Mouse (Mus musculus) hindbrain, embryonic 15.5 days (tissue): Measurements from ENCODE around the gene Ubd. TPM values are rescaled to one million over a fixed set of nuclear protein-coding genes. Genes with fewer than 3 reads are reported as not detected.

ENCODE experiments used
- ATAC-seq: fragments of 200-750 bp; cut with Nextera tagmentation; 2 replicates; pipeline ENCODE4 v1.8.0; 2017; ENCODE audit warnings: low read depth, moderate number of reproducible peaks, moderate TSS enrichment; ENCODE audit not compliant: low FRiP score
- H3K27ac ChIP-seq: fragments of 300-500 bp; sonication (generic); replicated peaks from 2 replicates; pipeline ENCODE4 v1.5.1; 2015; ENCODE audit warnings: mild to moderate bottlenecking, inconsistent platforms
- H3K27me3 ChIP-seq: fragments of 300-500 bp; sonication (generic); 2 replicates; pipeline ENCODE4 v1.6.1; 2015; ENCODE audit warnings: control low read depth, inconsistent platforms
- H3K36me3 ChIP-seq: fragments of 300-500 bp; sonication (generic); 2 replicates; pipeline ENCODE4 v1.6.1; 2015; ENCODE audit warnings: control low read depth, inconsistent platforms
- H3K4me1 ChIP-seq: fragments of 300-500 bp; sonication (generic); replicated peaks from 2 replicates; pipeline ENCODE4 v1.6.1; 2015; ENCODE audit warnings: control low read depth, inconsistent platforms
- H3K4me2 ChIP-seq: fragments of 300-500 bp; sonication (generic); 2 replicates; pipeline ENCODE4 v1.6.1; 2015; ENCODE audit warnings: moderate library complexity, mild to moderate bottlenecking, inconsistent platforms
- H3K4me3 ChIP-seq: fragments of 300-500 bp; sonication (generic); 2 replicates; pipeline ENCODE4 v1.5.1; 2015; ENCODE audit warnings: mild to moderate bottlenecking, inconsistent platforms
- H3K9ac ChIP-seq: fragments of 300-500 bp; sonication (generic); 2 replicates; pipeline ENCODE4 v1.6.1; 2015; ENCODE audit warnings: inconsistent platforms
- H3K9me3 ChIP-seq: fragments of 300-500 bp; sonication (generic); 2 replicates; pipeline ENCODE4 v1.6.1; 2016; ENCODE audit warnings: control low read depth, inconsistent platforms
- WGBS: fragments of 180-500 bp; shearing (Covaris S2); methylation state at CpG from one replicate; pipeline ENCODE4 v1.1.7; 2015; 5-methylcytosine and 5-hydroxymethylcytosine counted together
- polyA plus RNA-seq: library from polyadenylated mRNA; unstranded; fragments of >200 nt; fragmentation: Nextera tagmentation; extraction: Ambion mirVana; gene quantifications from 2 replicates; pipeline ENCODE4 v1.2.1, GENCODE M21; 2015

Gene Ubd
- 0.17 TPM in 1 of 2 replicates, not detected in the other for polyA plus RNA-seq

- no peak for ATAC-seq
Measured at GRCm38 (mm10) chr17:37193656-37194055, at the start of gene Ubd. Gene Ubd (plus strand): TSS chr17:37193892.

GRCm38 (mm10) chr17:37161394-37161793 is 32.3 kb upstream of the Ubd start, which contains the start of gene Olfr93:
Gene Olfr93 (minus strand): TSS chr17:37161494.
- Histone ChIP-seq H3K9ac (no peak within 1 kb of the TSS), H3K4me3 (no peak within 1 kb of the TSS), H3K4me1 (no peaks in the 10 kb centered on the region), H3K4me2 (no peak within 1 kb of the TSS), H3K27ac (no peak within 1 kb of the TSS), H3K27me3 (no peaks in the 10 kb centered on the region), H3K36me3 (no peaks in the 10 kb centered on the region), H3K9me3 (no peaks in the 10 kb centered on the region)
- ATAC-seq, result no peak

More at GRCm38 (mm10) chr17:37193656-37194055, at the start of gene Ubd:
- Histone ChIP-seq H3K27me3 (peaks cover 13% of the 10 kb centered on the region), H3K4me3 (no peak within 1 kb of the TSS), H3K36me3 (no peaks in the 10 kb centered on the region), H3K27ac (no peak within 1 kb of the TSS), H3K9ac (no peak within 1 kb of the TSS), H3K9me3 (no peaks in the 10 kb centered on the region), H3K4me2 (no peak within 1 kb of the TSS), H3K4me1 (peaks cover 9% of the 10 kb centered on the region; the same call in 1 of the 2 replicates)
- WGBS, result 90% methylated on average over 2 of the region's 2 CpGs

GRCm38 (mm10) chr17:37185474-37185873 is 8.2 kb upstream of the Ubd start:
- Histone ChIP-seq H3K4me2 (no peak overlapping the region), H3K36me3 (no peaks in the 10 kb centered on the region), H3K4me1 (no peaks in the 10 kb centered on the region), H3K9ac (no peak overlapping the region), H3K4me3 (no peak overlapping the region), H3K27me3 (no peaks in the 10 kb centered on the region), H3K27ac (no peak overlapping the region), H3K9me3 (no peaks in the 10 kb centered on the region)
- no peak for ATAC-seq
- WGBS, result 56% methylated on average over 6 of the region's 6 CpGs

DNA sequence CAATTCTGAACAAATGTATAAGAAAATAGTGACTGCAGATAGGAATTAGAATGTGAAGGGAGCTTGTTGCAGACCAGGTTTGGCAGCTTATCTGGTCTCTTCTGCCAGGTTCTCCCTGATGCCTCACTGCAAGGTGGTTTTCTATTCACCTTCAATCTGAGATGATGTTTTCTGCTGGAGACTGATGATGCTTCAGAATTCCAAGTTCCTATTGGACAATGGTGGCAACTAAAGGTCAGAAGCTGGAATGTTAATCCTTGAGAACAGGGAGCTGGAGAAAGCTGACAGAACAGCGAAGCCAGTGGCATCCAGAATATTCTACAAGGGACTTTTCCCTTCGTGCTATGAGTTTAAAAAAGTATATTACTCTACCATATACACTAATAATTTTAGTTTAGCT is 3.0 kb upstream of the Ubd start:
- Histone ChIP-seq H3K27me3 (no peaks in the 10 kb centered on the region), H3K4me2 (no peak overlapping the region), H3K9ac (no peak overlapping the region), H3K4me3 (no peak overlapping the region), H3K9me3 (no peaks in the 10 kb centered on the region), H3K4me1 (no peaks in the 10 kb centered on the region), H3K27ac (no peak overlapping the region), H3K36me3 (no peaks in the 10 kb centered on the region)
- no peak for ATAC-seq
- 45% methylated on average over 2 of the region's 2 CpGs for WGBS

GRCm38 (mm10) chr17:37193032-37193431 is 660 bp upstream of the Ubd start:
- no peak for ATAC-seq
- Histone ChIP-seq H3K9ac (no peak overlapping the region), H3K27ac (no peak overlapping the region), H3K4me1 (peaks cover 8% of the 10 kb centered on the region; the same call in 1 of the 2 replicates), H3K36me3 (no peaks in the 10 kb centered on the region), H3K9me3 (no peaks in the 10 kb centered on the region), H3K27me3 (peaks cover 7% of the 10 kb centered on the region), H3K4me3 (no peak overlapping the region), H3K4me2 (no peak overlapping the region)

GRCm38 (mm10) chr17:37194782-37195181 is 1.1 kb downstream of the Ubd start:
- no peak overlapping the region for H3K27ac ChIP-seq
- H3K9me3 ChIP-seq, result no peaks in the 10 kb centered on the region
- H3K27me3 ChIP-seq, result peaks cover 16% of the 10 kb centered on the region
- no peak overlapping the region for H3K9ac ChIP-seq
- H3K4me2 ChIP-seq, result no peak overlapping the region
- H3K36me3 ChIP-seq, result no peaks in the 10 kb centered on the region
- peaks cover 9% of the 10 kb centered on the region; the same call in 1 of the 2 replicates for H3K4me1 ChIP-seq
- no peak for ATAC-seq
- no peak overlapping the region for H3K4me3 ChIP-seq
- WGBS, result 89% methylated on average over 5 of the region's 5 CpGs

DNA sequence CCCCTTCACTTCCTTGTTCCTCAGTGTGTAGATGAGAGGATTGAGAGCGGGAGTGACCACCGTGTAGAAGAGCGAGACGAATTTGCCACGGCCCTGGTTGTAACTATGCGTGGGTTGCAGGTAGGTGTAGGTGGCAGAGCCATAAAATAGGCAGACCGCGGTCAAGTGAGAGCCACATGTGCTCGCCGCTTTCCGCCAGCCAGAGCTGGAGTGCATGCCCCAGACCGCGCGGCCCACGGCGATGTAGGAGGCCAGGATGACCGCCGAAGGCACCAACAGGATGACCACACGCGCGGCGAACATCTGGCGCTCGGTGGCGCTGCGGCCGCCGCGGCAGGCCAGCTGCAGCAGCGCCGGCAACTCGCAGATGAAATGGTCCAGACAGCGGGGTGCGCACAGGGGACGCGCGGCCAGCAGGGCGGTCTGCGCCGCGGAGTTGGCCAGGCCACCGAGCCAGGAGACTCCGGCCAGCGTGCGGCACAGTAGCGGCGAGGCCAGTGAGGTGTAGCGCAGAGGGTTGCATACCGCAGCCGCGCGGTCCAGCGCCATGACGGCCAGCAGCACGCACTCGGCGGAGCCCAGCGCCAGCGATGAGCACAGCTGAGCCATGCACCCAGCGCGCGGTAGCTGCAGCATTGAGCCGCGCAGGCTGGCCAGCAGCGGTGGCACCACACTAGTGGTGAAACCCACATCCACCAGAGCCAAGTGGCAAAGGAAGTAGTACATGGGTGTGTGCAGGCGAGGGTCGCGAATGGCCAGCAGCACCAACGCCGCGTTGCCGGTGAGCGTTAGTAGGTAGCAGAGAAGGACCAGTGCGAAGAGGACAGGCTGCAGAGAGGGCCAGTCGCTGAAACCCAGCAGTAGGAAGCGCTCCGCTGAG is 3.4 kb downstream of the Ubd start:
- no peaks in the 10 kb centered on the region for H3K9me3 ChIP-seq

GRCm38 (mm10) chr17:37200894-37201293 is 7.2 kb downstream of the Ubd start, which contains the start of gene Olfr94:
Gene Olfr94 (minus strand): TSS chr17:37200994.
- H3K9me3 ChIP-seq, result no peaks in the 10 kb centered on the region
- H3K4me2 ChIP-seq, result no peak within 1 kb of the TSS
- peaks cover 9% of the 10 kb centered on the region; the same call in 1 of the 2 replicates for H3K4me1 ChIP-seq
- peaks cover 16% of the 10 kb centered on the region for H3K27me3 ChIP-seq
- WGBS, result 73% methylated on average over 2 of the region's 2 CpGs
- ATAC-seq, result no peak
- no peaks in the 10 kb centered on the region for H3K36me3 ChIP-seq
- H3K4me3 ChIP-seq, result no peak within 1 kb of the TSS
- H3K9ac ChIP-seq, result no peak within 1 kb of the TSS
- no peak within 1 kb of the TSS for H3K27ac ChIP-seq

More for the DNA sequence above, 3.4 kb downstream of the Ubd start:
- peak overlapping the region; percentile 66 for H3K9ac ChIP-seq
- H3K27ac ChIP-seq, result peak overlapping the region; percentile 84
- H3K4me2 ChIP-seq, result peak overlapping the region; percentile 86
- peaks cover 16% of the 10 kb centered on the region for H3K27me3 ChIP-seq
- peak; percentile 95 for ATAC-seq
- peaks cover 9% of the 10 kb centered on the region; the same call in 1 of the 2 replicates for H3K4me1 ChIP-seq
- H3K4me3 ChIP-seq, result peak overlapping the region; percentile 73
- WGBS, result under 1% methylated on average over 77 of the region's 77 CpGs
- H3K36me3 ChIP-seq, result no peaks in the 10 kb centered on the region

GRCm38 (mm10) chr17:37203206-37203916 is 9.7 kb downstream of the Ubd start:
- under 1% methylated on average over 4 of the region's 4 CpGs for WGBS
- peak; percentile 77 for ATAC-seq

GRCm38 (mm10) chr17:37203917-37204236 is 10.2 kb downstream of the Ubd start:
- H3K4me2 ChIP-seq, result no peak overlapping the region
- H3K4me3 ChIP-seq, result no peak overlapping the region
- H3K9me3 ChIP-seq, result no peaks in the 10 kb centered on the region
- H3K4me1 ChIP-seq, result no peaks in the 10 kb centered on the region
- ATAC-seq, result peak; percentile 80; the same call in 1 of the 2 replicates
- no peak overlapping the region for H3K9ac ChIP-seq
- WGBS, result 31% methylated on average over 3 of the region's 3 CpGs
- H3K36me3 ChIP-seq, result no peaks in the 10 kb centered on the region
- H3K27ac ChIP-seq, result no peak overlapping the region
- H3K27me3 ChIP-seq, result peaks cover under 1% of the 10 kb centered on the region; the same call in 1 of the 2 replicates

More at GRCm38 (mm10) chr17:37203206-37203916, 9.7 kb downstream of the Ubd start:
- Histone ChIP-seq H3K9ac (no peak overlapping the region), H3K27me3 (peaks cover 5% of the 10 kb centered on the region), H3K4me2 (no peak overlapping the region), H3K36me3 (no peaks in the 10 kb centered on the region), H3K4me1 (no peaks in the 10 kb centered on the region), H3K27ac (no peak overlapping the region), H3K9me3 (no peaks in the 10 kb centered on the region), H3K4me3 (no peak overlapping the region)

- peak; percentile 86 for ATAC-seq
Measured at GRCm38 (mm10) chr17:37210884-37211768, 17.4 kb downstream of the Ubd start.

More at GRCm38 (mm10) chr17:37210884-37211768, 17.4 kb downstream of the Ubd start:
- H3K27me3 ChIP-seq, result peaks cover 8% of the 10 kb centered on the region; the same call in 1 of the 2 replicates
- no peaks in the 10 kb centered on the region for H3K9me3 ChIP-seq
- H3K9ac ChIP-seq, result peak overlapping the region; percentile 50
- whole genome bisulfite sequencing, result 22% methylated on average over 40 of the region's 40 CpGs
- no peak overlapping the region for H3K27ac ChIP-seq
- H3K4me3 ChIP-seq, result peak overlapping the region; percentile 42
- H3K4me1 ChIP-seq, result 0 out of 2 replicates have a peak, but pooled peaks cover 4% of the 10 kb centered on the region
- H3K4me2 ChIP-seq, result peak overlapping the region; percentile 74
- H3K36me3 ChIP-seq, result no peaks in the 10 kb centered on the region
